Mouse (Mus musculus) ES-E14 (cell line): ENCODE data around the gene Sh2d5.

ENCODE experiments used
- CHD2 ChIP-seq: IDR thresholded peaks from 2 replicates; pipeline ENCODE4 v1.6.1; 2014; ENCODE audit warnings: mild to moderate bottlenecking, low read depth, low read length, inconsistent platforms
- HCFC1 ChIP-seq: IDR thresholded peaks from 2 replicates; pipeline ENCODE4 v1.6.1; 2012; ENCODE audit warnings: low read length, inconsistent platforms, borderline replicate concordance; ENCODE audit not compliant: insufficient read depth
- MAFK ChIP-seq: IDR thresholded peaks from 2 replicates; pipeline ENCODE4 v1.6.1; 2014; ENCODE audit warnings: mild to moderate bottlenecking, low read depth, low read length, inconsistent platforms; ENCODE audit not compliant: insufficient read depth
- ZC3H11A ChIP-seq: IDR thresholded peaks from 2 replicates; pipeline ENCODE4 v1.6.1; 2012; ENCODE audit warnings: low read depth, mild to moderate bottlenecking, inconsistent platforms, low read length, borderline replicate concordance
- ZNF384 ChIP-seq: IDR thresholded peaks from 2 replicates; pipeline ENCODE4 v1.6.1; 2012; ENCODE audit warnings: low read depth, low read length, inconsistent platforms

GRCm38 (mm10) chr4:138215671-138216199 lies 34.5 kb upstream of the Sh2d5 start:
- TF ChIP-seq MAFK (no peak), HCFC1 (no peak), ZC3H11A (no peak), ZNF384 (no peak), CHD2 (no peak)
